Mouse (Mus musculus): ENCODE data around the gene Nmi. TPM values are rescaled to one million over a fixed set of nuclear protein-coding genes. Genes with fewer than 3 reads are reported as not detected.

The Nmi gene
- polyA plus RNA-seq, 1 experiment from 2014 or later: 6.4 TPM

DNA sequence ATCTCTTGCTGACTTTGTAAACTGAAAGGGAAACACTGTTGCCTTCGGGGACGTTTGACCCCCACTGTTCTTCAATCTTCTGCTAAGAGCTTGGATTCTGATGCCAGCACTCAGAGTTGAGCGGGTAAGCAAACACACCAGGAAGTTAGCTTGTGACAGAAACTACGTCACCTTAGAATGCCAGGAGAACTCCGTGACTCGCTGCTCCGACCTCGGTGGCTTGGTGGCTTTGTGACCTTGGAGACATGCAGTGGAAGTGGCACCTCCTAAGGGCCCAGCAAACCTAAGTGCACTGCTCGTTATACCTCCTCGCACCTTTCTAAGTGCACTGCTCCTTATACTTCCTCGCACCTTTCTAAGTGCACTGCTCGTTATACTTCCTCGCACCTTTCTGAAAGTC lies 9.0 kb upstream of the Nmi start:
- Histone ChIP-seq H3K27me3 (no peaks in the 10 kb centered on the region), H3K36me3 (no peaks in the 10 kb centered on the region), H3K9me3 (no peaks in the 10 kb centered on the region), H3K27ac (no peak overlapping the region), H3K4me3 (no peak overlapping the region), H3K4me1 (replicated peaks) (no peaks in the 10 kb centered on the region), H3K4me2 (0 out of 2 replicates have a peak overlapping the region, but pooled peaks have one; percentile 4), H3K9ac (no peak overlapping the region)
- 79% methylated on average over 13 of the region's 13 CpGs for WGBS
- no peak for ATAC-seq (ENCODE audit: low FRiP score)

DNA sequence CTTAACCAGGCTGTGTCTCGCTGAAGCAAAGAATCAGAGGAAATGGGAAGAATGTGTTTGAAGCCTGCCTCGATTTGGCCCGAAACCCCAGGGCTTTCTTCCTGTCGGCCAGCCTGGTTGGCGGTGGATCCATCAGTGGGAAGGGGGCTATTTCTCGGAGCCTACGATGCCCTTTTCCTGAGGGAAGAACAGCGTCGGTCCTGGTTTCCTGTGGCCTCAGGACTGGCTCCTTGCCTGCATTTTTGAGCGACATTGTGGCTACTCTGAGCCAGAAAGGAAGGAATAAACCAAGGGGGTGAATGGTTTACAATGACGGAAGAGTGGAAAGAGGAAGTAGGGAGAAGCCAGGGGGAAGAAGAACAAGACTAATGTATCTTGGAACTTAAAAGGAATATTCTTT lies 8.3 kb upstream of the Nmi start:
- peak overlapping the region; percentile 40; the same call in 1 of the 2 replicates for H3K27ac ChIP-seq

DNA sequence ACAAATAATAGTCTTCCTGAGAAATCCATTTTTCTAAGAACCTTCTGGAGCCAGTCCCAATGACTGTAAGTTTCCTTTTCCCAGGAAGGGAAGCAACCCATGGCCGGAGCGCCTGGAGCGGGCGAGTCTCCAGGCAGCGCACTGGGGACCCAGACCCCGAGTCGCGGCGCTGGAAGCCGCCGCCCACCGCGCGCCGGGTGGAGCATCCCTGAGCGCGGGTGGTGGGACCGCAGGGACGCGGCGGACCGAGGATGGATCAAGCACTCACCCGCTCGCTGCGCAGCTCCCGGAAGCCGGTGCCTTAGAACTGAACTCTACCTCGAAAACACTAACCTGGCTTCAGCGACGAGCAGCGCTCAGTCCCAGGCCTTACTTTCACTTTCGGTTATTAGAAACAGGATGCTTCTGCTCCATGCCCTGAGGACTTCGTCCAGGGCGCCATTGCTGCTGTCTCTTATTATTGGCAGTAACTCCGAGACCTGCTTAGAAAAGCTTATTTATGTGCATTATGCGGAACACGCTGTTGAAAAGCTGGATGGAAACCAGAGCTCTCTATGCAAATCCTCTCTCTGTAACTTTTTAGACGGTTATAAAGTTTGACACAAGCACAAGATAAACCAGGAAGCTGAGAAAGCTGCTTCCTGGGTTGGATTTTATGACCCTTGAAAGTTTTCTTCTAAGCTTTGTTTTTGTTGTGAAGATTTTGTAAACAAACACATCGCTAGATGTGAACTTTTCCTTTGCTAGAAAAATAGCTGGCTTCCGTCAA lies 469 bp downstream of the Nmi start:
- Histone ChIP-seq H3K27me3 (no peaks in the 10 kb centered on the region), H3K9me3 (no peaks in the 10 kb centered on the region), H3K9ac (peak overlapping the region; percentile 71), H3K36me3 (no peaks in the 10 kb centered on the region), H3K4me2 (peak overlapping the region; percentile 77), H3K4me3 (peak overlapping the region; percentile 50), H3K27ac (peak overlapping the region; percentile 49; the same call in 1 of the 2 replicates), H3K4me1 (replicated peaks) (peaks cover 6% of the 10 kb centered on the region; the same call in 1 of the 2 replicates)
- WGBS: 4% methylated on average over 40 of the region's 40 CpGs
- ATAC-seq (ENCODE audit: low FRiP score): peak; percentile 73

More for the DNA sequence above, 8.3 kb upstream of the Nmi start:
- Histone ChIP-seq H3K4me2 (no peak overlapping the region), H3K36me3 (no peaks in the 10 kb centered on the region), H3K9me3 (no peaks in the 10 kb centered on the region), H3K27me3 (no peaks in the 10 kb centered on the region), H3K4me3 (no peak overlapping the region), H3K4me1 (replicated peaks) (no peaks in the 10 kb centered on the region), H3K9ac (no peak overlapping the region)
- 61% methylated on average over 11 of the region's 11 CpGs for WGBS
- no peak for ATAC-seq (ENCODE audit: low FRiP score)

DNA sequence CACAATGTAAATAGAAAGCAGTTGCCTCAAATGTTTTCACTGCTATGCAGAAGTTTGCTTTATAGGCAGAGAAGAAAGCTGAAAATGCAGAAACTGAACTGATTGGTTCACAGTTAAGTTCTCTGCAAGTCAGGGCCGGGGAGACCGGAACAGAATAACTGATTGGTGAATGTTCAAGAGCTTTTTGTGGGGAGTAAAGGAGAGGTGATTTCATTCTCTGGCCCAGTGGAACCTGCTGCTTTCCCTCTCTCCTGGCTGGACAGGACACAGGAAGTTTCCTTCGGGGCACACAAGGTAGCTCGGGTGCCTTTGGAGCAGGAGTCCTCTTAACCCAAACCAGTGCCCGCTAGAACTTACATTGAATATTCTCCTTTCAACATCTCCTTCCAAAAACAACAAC lies 1.2 kb downstream of the Nmi start:
- H3K9ac ChIP-seq: no peak overlapping the region
- H3K27ac ChIP-seq: no peak overlapping the region
- no peaks in the 10 kb centered on the region for H3K27me3 ChIP-seq
- no peaks in the 10 kb centered on the region for H3K36me3 ChIP-seq
- ATAC-seq (ENCODE audit: low FRiP score): no peak
- WGBS: 67% methylated on average over 5 of the region's 5 CpGs
- peaks cover 6% of the 10 kb centered on the region; the same call in 1 of the 2 replicates for H3K4me1 ChIP-seq (replicated peaks)
- H3K4me3 ChIP-seq: peak overlapping the region; percentile 50
- H3K4me2 ChIP-seq: peak overlapping the region; percentile 77
- no peaks in the 10 kb centered on the region for H3K9me3 ChIP-seq

DNA sequence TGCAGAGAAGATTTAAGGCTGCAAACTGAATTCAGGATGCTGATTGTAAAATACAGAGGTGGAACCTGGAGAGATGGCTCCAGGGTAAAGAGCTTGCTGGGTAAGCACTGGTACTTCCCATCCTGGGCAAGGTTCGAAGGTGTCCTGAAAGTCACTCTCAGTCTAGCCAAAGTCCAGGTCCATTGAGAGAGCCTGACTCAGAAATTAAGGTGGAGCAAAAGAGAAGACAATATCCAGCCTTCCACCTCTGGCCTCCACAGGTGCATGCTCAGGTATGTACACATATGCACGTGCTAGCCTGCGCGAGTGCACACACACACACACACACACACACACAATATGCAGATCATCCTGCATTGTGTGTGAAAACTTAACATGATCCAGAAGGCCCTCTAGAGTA lies 2.4 kb downstream of the Nmi start:
- Histone ChIP-seq H3K36me3 (no peaks in the 10 kb centered on the region), H3K27ac (no peak overlapping the region), H3K27me3 (no peaks in the 10 kb centered on the region), H3K4me3 (no peak overlapping the region), H3K4me2 (no peak overlapping the region), H3K9me3 (no peaks in the 10 kb centered on the region), H3K4me1 (replicated peaks) (peaks cover 6% of the 10 kb centered on the region; the same call in 1 of the 2 replicates), H3K9ac (no peak overlapping the region)
- ATAC-seq (ENCODE audit: low FRiP score): no peak
- WGBS: 96% methylated on average over 4 of the region's 4 CpGs

DNA sequence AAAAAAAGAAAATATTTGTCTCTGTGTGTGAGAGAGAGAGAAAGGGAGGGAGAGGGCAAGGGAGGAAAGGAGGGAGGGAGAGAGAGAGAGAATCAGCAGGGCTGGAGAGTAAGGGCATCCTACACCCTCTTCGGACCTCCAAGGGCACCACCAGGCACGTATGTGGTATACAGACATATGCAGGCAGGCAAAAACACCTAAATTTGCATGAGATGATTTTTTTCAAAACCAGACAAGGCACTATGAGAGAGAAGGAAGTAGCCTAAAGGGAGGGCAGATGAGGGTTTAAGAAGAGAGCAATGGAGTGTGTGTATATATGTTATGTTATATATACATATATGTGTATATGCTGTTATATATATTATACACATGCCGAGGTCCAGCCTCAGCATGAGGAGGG lies 6.0 kb downstream of the Nmi start:
- Histone ChIP-seq H3K27me3 (no peaks in the 10 kb centered on the region), H3K9ac (no peak overlapping the region), H3K4me2 (no peak overlapping the region), H3K4me1 (replicated peaks) (no peaks in the 10 kb centered on the region), H3K36me3 (no peaks in the 10 kb centered on the region), H3K4me3 (no peak overlapping the region), H3K27ac (no peak overlapping the region), H3K9me3 (no peaks in the 10 kb centered on the region)
- 95% methylated on average over 3 of the region's 3 CpGs for WGBS
- ATAC-seq (ENCODE audit: low FRiP score): no peak

DNA sequence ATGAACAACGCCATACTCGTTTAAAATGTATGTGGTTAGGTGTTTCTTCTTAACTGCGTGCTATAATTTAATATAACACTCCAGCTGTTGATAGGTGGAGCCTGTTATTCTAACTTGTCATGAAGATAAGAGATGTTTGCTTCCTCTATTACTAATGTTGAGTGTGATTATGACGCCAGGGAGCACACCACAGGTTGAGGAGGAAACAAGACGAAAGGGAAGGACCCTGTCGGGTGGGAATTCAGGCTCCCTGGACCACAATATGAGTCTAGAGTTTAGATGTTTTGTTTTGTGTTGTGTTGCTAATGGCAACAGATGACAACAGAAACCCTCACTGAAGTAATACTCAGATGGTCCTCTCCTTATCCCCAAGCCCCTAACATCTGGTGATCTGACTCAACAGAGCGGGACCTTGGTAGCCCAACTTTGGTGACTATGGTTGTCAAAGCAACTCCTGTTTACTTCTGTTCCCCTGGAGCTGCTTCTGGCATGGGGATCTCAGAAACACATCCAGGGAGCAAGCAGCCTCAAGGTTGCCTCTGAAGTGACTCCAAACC lies 19.6 kb downstream of the Nmi start:
- Histone ChIP-seq H3K36me3 (no peaks in the 10 kb centered on the region), H3K27ac (no peak overlapping the region), H3K9ac (no peak overlapping the region), H3K9me3 (no peaks in the 10 kb centered on the region), H3K4me1 (replicated peaks) (no peaks in the 10 kb centered on the region), H3K4me2 (no peak overlapping the region), H3K27me3 (no peaks in the 10 kb centered on the region), H3K4me3 (no peak overlapping the region)
- 93% methylated on average over 7 of the region's 7 CpGs for WGBS
- ATAC-seq (ENCODE audit: low FRiP score): no peak

DNA sequence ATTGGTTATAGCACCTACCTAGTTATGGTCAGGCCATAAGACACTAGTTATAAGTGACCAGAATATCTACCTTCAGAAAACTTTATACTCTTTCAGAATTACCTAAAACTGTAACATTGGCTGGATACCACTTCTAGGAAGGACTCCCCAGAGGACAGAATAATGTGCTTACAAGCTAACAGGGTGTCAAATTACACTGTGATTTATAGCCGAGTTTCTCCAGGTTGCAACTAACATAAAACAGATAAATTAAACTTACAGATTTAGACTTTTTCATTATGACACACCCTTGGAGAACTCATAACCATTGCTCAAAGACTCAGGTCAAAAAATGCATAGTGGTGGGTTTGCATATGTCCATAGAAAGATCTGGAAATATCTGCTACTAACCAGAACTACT lies 22.4 kb downstream of the Nmi start:
- Histone ChIP-seq H3K9ac (no peak overlapping the region), H3K36me3 (no peaks in the 10 kb centered on the region), H3K4me1 (replicated peaks) (no peaks in the 10 kb centered on the region), H3K27me3 (no peaks in the 10 kb centered on the region), H3K4me2 (no peak overlapping the region), H3K4me3 (no peak overlapping the region), H3K9me3 (no peaks in the 10 kb centered on the region), H3K27ac (no peak overlapping the region)
- no peak for ATAC-seq (ENCODE audit: low FRiP score)
- 72% methylated on average over 1 of the region's 1 CpGs for WGBS

DNA sequence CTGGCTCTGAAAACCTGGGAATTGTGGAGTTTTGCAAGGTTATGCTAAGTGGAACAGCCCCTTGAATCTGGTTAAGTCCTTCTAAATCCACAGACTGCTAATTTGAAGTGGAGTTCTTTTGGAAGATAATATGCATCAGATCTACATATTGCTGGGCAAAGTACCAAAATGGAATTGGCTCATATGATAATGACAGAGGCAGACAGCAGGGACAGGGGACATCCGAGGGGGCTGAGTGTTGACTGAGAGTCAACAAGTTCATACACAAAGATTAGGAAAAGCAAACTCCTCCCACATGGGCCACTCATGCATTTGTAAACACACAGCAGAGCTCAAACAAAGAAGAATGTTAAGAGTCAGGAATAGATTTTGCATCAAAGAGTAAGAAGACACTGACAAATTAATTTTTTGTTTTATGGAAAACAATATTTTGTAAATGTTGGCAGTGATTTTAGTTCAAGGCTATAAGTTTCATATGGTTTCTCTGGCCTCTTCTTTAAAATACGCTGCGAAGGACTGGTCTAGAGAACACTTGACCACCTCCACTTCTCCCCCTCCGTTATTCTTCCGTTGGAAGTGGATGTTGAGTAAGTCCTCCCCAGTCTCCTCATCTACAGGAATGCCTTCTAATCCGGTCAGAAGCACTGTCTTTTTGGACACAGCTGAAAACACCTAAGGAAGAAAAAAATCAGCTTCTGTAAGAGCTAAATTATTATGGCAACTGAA lies 25.0 kb downstream of the Nmi start:
- 82% methylated on average over 6 of the region's 6 CpGs for WGBS

DNA sequence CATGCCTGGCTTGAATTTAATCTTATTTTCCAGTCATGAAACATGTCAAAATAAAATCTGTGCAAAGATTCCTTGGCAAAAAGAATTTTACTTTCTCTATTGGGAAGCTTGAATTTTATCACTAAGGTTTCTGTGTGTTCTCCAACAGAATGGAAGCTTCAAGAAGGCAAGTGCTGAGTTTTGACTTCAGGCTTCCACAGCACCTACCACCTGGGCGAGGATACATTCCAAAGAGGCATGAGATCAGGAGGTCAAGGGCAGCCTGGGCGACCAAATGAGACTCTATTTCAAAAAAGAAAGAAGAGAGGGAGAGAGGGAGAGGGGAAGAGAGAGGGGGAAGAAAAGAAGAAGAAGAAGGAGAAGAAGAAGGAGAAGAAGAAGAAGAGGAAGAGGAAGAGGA lies 27.5 kb downstream of the Nmi start:
- ATAC-seq (ENCODE audit: low FRiP score): no peak
- Histone ChIP-seq H3K27ac (no peak overlapping the region), H3K27me3 (no peaks in the 10 kb centered on the region), H3K4me2 (no peak overlapping the region), H3K4me1 (replicated peaks) (no peaks in the 10 kb centered on the region), H3K36me3 (no peaks in the 10 kb centered on the region), H3K9me3 (no peaks in the 10 kb centered on the region), H3K9ac (no peak overlapping the region), H3K4me3 (no peak overlapping the region)
- 71% methylated on average over 2 of the region's 2 CpGs for WGBS

More for the DNA sequence above, 25.0 kb downstream of the Nmi start:
- no peaks in the 10 kb centered on the region for H3K4me1 ChIP-seq (replicated peaks)
- no peak overlapping the region for H3K27ac ChIP-seq
- no peak overlapping the region for H3K4me3 ChIP-seq
- no peak for ATAC-seq (ENCODE audit: low FRiP score)
- H3K9me3 ChIP-seq: no peaks in the 10 kb centered on the region
- no peaks in the 10 kb centered on the region for H3K36me3 ChIP-seq
- H3K27me3 ChIP-seq: no peaks in the 10 kb centered on the region
- no peak overlapping the region for H3K9ac ChIP-seq
- no peak overlapping the region for H3K4me2 ChIP-seq

DNA sequence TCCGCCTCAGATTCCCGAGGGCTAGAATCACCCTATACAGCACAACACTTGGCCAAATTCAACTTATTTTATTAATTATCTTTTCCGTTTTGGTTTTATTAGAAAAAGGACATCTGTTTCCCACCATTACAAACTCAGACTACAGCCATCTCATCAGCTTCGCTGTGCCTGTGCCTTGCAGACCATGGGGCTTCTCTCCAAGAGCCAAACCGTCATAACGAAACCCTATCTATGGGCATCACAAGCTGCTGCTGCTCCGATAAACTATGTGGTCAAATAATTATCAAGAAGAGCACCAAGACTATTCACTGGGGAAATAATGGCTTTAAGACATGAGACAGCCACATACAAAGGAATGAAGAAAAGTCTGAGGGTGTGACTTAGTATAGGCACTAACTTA lies 31.5 kb downstream of the Nmi start:
- no peaks in the 10 kb centered on the region for H3K27me3 ChIP-seq
- WGBS: 90% methylated on average over 7 of the region's 7 CpGs
- no peaks in the 10 kb centered on the region for H3K9me3 ChIP-seq
- H3K27ac ChIP-seq: no peak overlapping the region
- no peaks in the 10 kb centered on the region for H3K4me1 ChIP-seq (replicated peaks)
- no peaks in the 10 kb centered on the region for H3K36me3 ChIP-seq
- no peak overlapping the region for H3K4me3 ChIP-seq
- H3K9ac ChIP-seq: no peak overlapping the region
- H3K4me2 ChIP-seq: no peak overlapping the region
- ATAC-seq (ENCODE audit: low FRiP score): no peak

DNA sequence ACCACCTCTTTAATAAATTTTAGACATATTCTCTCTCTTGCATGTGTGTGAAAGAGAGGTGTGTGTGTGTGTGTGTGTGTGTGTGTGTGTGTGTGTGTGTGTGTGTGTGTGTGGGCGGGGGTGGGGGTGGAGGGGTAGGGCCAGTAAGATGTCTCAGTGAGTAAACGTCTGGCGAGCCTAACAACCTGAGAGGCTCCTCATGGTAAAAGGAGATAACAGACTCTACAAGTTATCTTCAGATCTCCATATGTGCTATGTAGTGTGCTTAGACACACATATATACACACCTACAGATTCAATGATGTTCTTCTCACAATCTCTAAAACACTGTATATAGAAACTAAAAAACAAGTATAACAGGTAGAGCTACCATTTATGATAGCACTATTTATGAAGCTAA lies 34.5 kb downstream of the Nmi start:
- Histone ChIP-seq H3K4me3 (no peak overlapping the region), H3K9me3 (no peaks in the 10 kb centered on the region), H3K27me3 (peaks cover 11% of the 10 kb centered on the region), H3K4me1 (replicated peaks) (0 out of 2 replicates have a peak, but pooled peaks cover 4% of the 10 kb centered on the region), H3K36me3 (no peaks in the 10 kb centered on the region), H3K27ac (no peak overlapping the region), H3K9ac (no peak overlapping the region), H3K4me2 (no peak overlapping the region)
- 94% methylated on average over 2 of the region's 3 CpGs for WGBS
- no peak for ATAC-seq (ENCODE audit: low FRiP score)
